ENCODE assay signal across 30 mouse cellular contexts in genomic region chr5:35733523-35733922, GRCm38 (mm10). TPM values are rescaled to one million over a fixed set of nuclear protein-coding genes. Genes with fewer than 3 reads are reported as not detected.
DNase-seq lines count a peak whose midpoint lies in the region; ATAC-seq and TF ChIP-seq lines count a peak whose summit lies in the region.
"Had no signal": no experiment of that assay in that cellular context is flagged by ENCODE, and none has a peak within 500 bp of the region (broad histone marks: within the 10 kb centered on the region; RNA-seq: fewer than 3 reads in every experiment).

No protein-coding gene starts in this region.

- no peak overlapping the region for H3K4me2 ChIP-seq in lung, embryonic 14.5 days
- no peak overlapping the region for H3K4me2 ChIP-seq in kidney, embryonic 16.5 days (replicated peaks; ENCODE audit: low read depth, low read length)
- H3K4me2 ChIP-seq: embryonic facial prominence, embryonic 12.5 days; heart, embryonic 13.5 days; hindbrain, embryonic 14.5 days; liver, embryonic 12.5 days; midbrain, embryonic 13.5 days; neural tube, embryonic 15.5 days; stomach, embryonic 15.5 days had no signal

- no peak overlapping the region for H3K4me3 ChIP-seq in lung, embryonic 14.5 days (ENCODE audit: low read depth, low read length)
- no peak overlapping the region for H3K4me3 ChIP-seq in kidney, adult 2 months (ENCODE audit: insufficient read depth, low read depth, low read length)
- H3K4me3 ChIP-seq in kidney, embryonic 16.5 days (ENCODE audit: low read length), result no peak overlapping the region
- H3K4me3 ChIP-seq: embryonic facial prominence, embryonic 12.5 days; heart, embryonic 13.5 days; layer of hippocampus, adult 2 months; liver, embryonic 12.5 days; megakaryocyte, embryonic 14.5 days; midbrain, embryonic 13.5 days; neural tube, embryonic 15.5 days; stomach, embryonic 15.5 days had no signal

- peaks cover 6% of the 10 kb centered on the region for H3K4me1 ChIP-seq in lung, embryonic 14.5 days (ENCODE audit: insufficient read depth)
- peaks cover 70% of the 10 kb centered on the region for H3K4me1 ChIP-seq in kidney, adult 2 months (ENCODE audit: control insufficient read depth, insufficient read depth, low read length)
- peaks cover 49% of the 10 kb centered on the region for H3K4me1 ChIP-seq in kidney, embryonic 16.5 days (ENCODE audit: insufficient read depth, low read length)
- H3K4me1 ChIP-seq: midbrain, embryonic 13.5 days; neural tube, embryonic 15.5 days had no signal

- WGBS in lung, embryonic 14.5 days, result 61% methylated on average over 2 of the region's 2 CpGs
- WGBS in kidney, adult 2 months, result 40% methylated on average over 2 of the region's 2 CpGs
- 64% methylated on average over 2 of the region's 2 CpGs for WGBS in kidney, embryonic 16.5 days

- no peak for TF ChIP-seq CTCF in lung, embryonic 14.5 days (IDR thresholded peaks at IDR 0.05; ENCODE audit: low read depth)
- no peak for TF ChIP-seq CTCF in kidney, adult 2 months (conservative IDR thresholded peaks at IDR 0.05; ENCODE audit: insufficient read depth, insufficient read length, low read depth, low read length)

- ATAC-seq in lung, embryonic 14.5 days (ENCODE audit: insufficient read depth), result no peak
- ATAC-seq in kidney, embryonic 16.5 days (ENCODE audit: low FRiP score, low TSS enrichment), result no peak
- ATAC-seq in monocyte, adult 5-6 weeks (replicated peaks; ENCODE audit: insufficient number of reproducible peaks, low FRiP score, low TSS enrichment, poor library complexity, severe bottlenecking), result no peak
- ATAC-seq: forebrain, embryonic 16.5 days; intestine, postnatal 0 days; liver, embryonic 12.5 days; liver, postnatal 0 days; midbrain, embryonic 13.5 days had no signal

- peak overlapping the region; percentile 14; the same call in 1 of the 2 replicates for H3K27ac ChIP-seq in lung, embryonic 14.5 days (ENCODE audit: low read depth)
- H3K27ac ChIP-seq in kidney, adult 2 months (ENCODE audit: insufficient read depth, low read depth, low read length), result peak overlapping the region; percentile 88
- H3K27ac ChIP-seq in kidney, embryonic 16.5 days (ENCODE audit: low read length), result peak overlapping the region; percentile 81
- H3K27ac ChIP-seq: embryonic facial prominence, embryonic 12.5 days; heart, embryonic 13.5 days; hindbrain, embryonic 14.5 days; layer of hippocampus, adult 2 months; liver, embryonic 12.5 days; midbrain, embryonic 13.5 days; neural tube, embryonic 15.5 days; stomach, embryonic 15.5 days had no signal

- no peak overlapping the region for H3K9ac ChIP-seq in lung, embryonic 14.5 days
- no peak overlapping the region for H3K9ac ChIP-seq in kidney, embryonic 16.5 days (replicated peaks; ENCODE audit: low read length)
- H3K9ac ChIP-seq: embryonic facial prominence, embryonic 12.5 days; heart, embryonic 13.5 days; hindbrain, embryonic 14.5 days; liver, embryonic 12.5 days; liver, postnatal 0 days; midbrain, embryonic 13.5 days; neural tube, embryonic 15.5 days; stomach, embryonic 15.5 days had no signal

- H3K36me3 ChIP-seq in lung, embryonic 14.5 days (ENCODE audit: insufficient read depth), result no peaks in the 10 kb centered on the region
- H3K36me3 ChIP-seq in kidney, adult 2 months (ENCODE audit: control insufficient read depth, insufficient read depth, low read length), result no peaks in the 10 kb centered on the region
- H3K36me3 ChIP-seq in kidney, embryonic 16.5 days (ENCODE audit: insufficient read depth, low read length), result no peaks in the 10 kb centered on the region
- H3K36me3 ChIP-seq: embryonic facial prominence, embryonic 12.5 days; heart, embryonic 13.5 days; liver, embryonic 12.5 days; midbrain, embryonic 13.5 days; neural tube, embryonic 15.5 days; stomach, embryonic 15.5 days had no signal

- no peaks in the 10 kb centered on the region for H3K9me3 ChIP-seq in lung, embryonic 14.5 days (ENCODE audit: low read depth, low read length)
- H3K9me3 ChIP-seq in kidney, embryonic 16.5 days (ENCODE audit: low read length), result no peaks in the 10 kb centered on the region
- H3K9me3 ChIP-seq: embryonic facial prominence, embryonic 12.5 days; heart, embryonic 13.5 days; liver, embryonic 12.5 days; megakaryocyte, embryonic 14.5 days; midbrain, embryonic 13.5 days; neural tube, embryonic 15.5 days; stomach, embryonic 15.5 days had no signal

- intact Hi-C loops in left cerebral cortex, postnatal 14 days (cut with DNase I), result no loop called here

- peak; percentile 30 for DNase-seq in lung, embryonic 14.5 days
- DNase-seq in lung, postnatal 25 days (ENCODE audit: low spot score), result no peak
- DNase-seq in kidney, adult 2 months, result peak; percentile 92
- DNase-seq in kidney, postnatal 36 days, result peak; percentile 68 to 83
- no peak for DNase-seq in left cerebral cortex, postnatal 14 days (ENCODE audit: low spot score in 2 of 2)
- DNase-seq: adrenal gland, postnatal 14 days; cerebellum, adult 11 months; cerebellum, adult 9-11 months; embryo, embryonic 11 days; gastrocnemius, postnatal 10 days; heart, postnatal 10 days; left cerebral cortex, postnatal 4 days; liver, postnatal 0 days; lung, postnatal 14 days; right cerebral cortex, postnatal 25 days had no signal

- no peak for TF ChIP-seq POLR2A in kidney, adult 2 months (IDR thresholded peaks at IDR 0.05; ENCODE audit: low read depth, low read length)

- H3K27me3 ChIP-seq in lung, embryonic 14.5 days (ENCODE audit: insufficient read depth, low read length), result no peaks in the 10 kb centered on the region
- H3K27me3 ChIP-seq in kidney, adult 2 months (replicated peaks; ENCODE audit: control insufficient read depth, insufficient read depth, low read length), result no peaks in the 10 kb centered on the region
- H3K27me3 ChIP-seq in kidney, embryonic 16.5 days (ENCODE audit: insufficient read depth, low read length), result no peaks in the 10 kb centered on the region
- H3K27me3 ChIP-seq: embryonic facial prominence, embryonic 12.5 days; midbrain, embryonic 13.5 days; neural tube, embryonic 15.5 days; stomach, embryonic 15.5 days had no signal

RNA-seq across cellular contexts. Expression of gene Sh3tc1, which starts 6.3 kb away (rescaled TPM):
- 8.7 and 10.6 TPM in 2 replicates for polyA plus RNA-seq in lung, embryonic 14.5 days (2014; fragmentation: Nextera tagmentation; extraction: Ambion mirVana)
- 35.1 and 40.1 TPM in 2 replicates for polyA plus RNA-seq in kidney, adult 2 months (2012; rRNA removed)
- 25.2 and 27.6 TPM in 2 replicates for polyA plus RNA-seq in kidney, embryonic 16.5 days (2015; fragmentation: Nextera tagmentation; extraction: Ambion mirVana)
- 1 to 10 TPM; 2.7 to 3.3 TPM for total RNA-seq in left cerebral cortex, postnatal 14 days (2021)
- total RNA-seq in monocyte, adult 5-6 weeks (2017), result 8.3 to 17.8 TPM (median 12.1 TPM) in 3 replicates

RNA-seq across cellular contexts. Expression of gene Ablim2, which starts 24.2 kb away (rescaled TPM):
- polyA plus RNA-seq in lung, embryonic 14.5 days (2014; fragmentation: Nextera tagmentation; extraction: Ambion mirVana), result 0.36 and 0.45 TPM in 2 replicates
- 5.8 and 7.5 TPM in 2 replicates for polyA plus RNA-seq in kidney, adult 2 months (2012; rRNA removed)
- 2.8 and 3.0 TPM in 2 replicates for polyA plus RNA-seq in kidney, embryonic 16.5 days (2015; fragmentation: Nextera tagmentation; extraction: Ambion mirVana)
- 100 to 1,000 TPM; 106 to 112 TPM for total RNA-seq in left cerebral cortex, postnatal 14 days (2021)
- total RNA-seq in monocyte, adult 5-6 weeks (2017), result 1.4 to 5.4 TPM in 2 of 3 replicates, not detected in the other

RNA-seq across cellular contexts. Expression of gene Htra3, which starts 53.9 kb away (rescaled TPM):
- 19.6 and 21.9 TPM in 2 replicates for polyA plus RNA-seq in lung, embryonic 14.5 days (2014; fragmentation: Nextera tagmentation; extraction: Ambion mirVana)
- polyA plus RNA-seq in kidney, adult 2 months (2012; rRNA removed), result 9.8 and 12.4 TPM in 2 replicates
- polyA plus RNA-seq in kidney, embryonic 16.5 days (2015; fragmentation: Nextera tagmentation; extraction: Ambion mirVana), result 16.9 and 18.4 TPM in 2 replicates
- 10 to 100 TPM; 13.0 to 13.6 TPM for total RNA-seq in left cerebral cortex, postnatal 14 days (2021)
- total RNA-seq in monocyte, adult 5-6 weeks (2017), result not detected in 3 replicates
- total RNA-seq: CH12.LX; hematopoietic stem cell, adult 5-6 weeks had no signal

Comparison
In these comparisons a context has a peak if more than half of its experiments do, and no peak if none do; other contexts are left out.
1. DNase-seq: peak in lung, embryonic 14.5 days (single experiment), kidney, adult 2 months (single experiment) and kidney, postnatal 36 days (2 of 2); none in lung, postnatal 25 days (single experiment) and left cerebral cortex, postnatal 14 days (0 of 2).
2. H3K27ac ChIP-seq: peak in every context shown above with its lines; median percentile 88 in kidney, adult 2 months; 81 in kidney, embryonic 16.5 days; 14 in lung, embryonic 14.5 days.